Mouse (Mus musculus) T-helper 17 cell (primary cell): Measurements from ENCODE around the gene Ranbp3l.

Source experiments
- in situ Hi-C, 2 experiments: fragments of 300-600 bp; cut with MboI, MseI; formaldehyde crosslinking; loops; 1 replicate in 1 of 2; 2 replicates in 1 of 2; pipeline ENCODE4 v1.15.1; 2025; ENCODE audit warnings: high pct_unique_total_duplicates in 2 of 2

Ranbp3l gene

DNA sequence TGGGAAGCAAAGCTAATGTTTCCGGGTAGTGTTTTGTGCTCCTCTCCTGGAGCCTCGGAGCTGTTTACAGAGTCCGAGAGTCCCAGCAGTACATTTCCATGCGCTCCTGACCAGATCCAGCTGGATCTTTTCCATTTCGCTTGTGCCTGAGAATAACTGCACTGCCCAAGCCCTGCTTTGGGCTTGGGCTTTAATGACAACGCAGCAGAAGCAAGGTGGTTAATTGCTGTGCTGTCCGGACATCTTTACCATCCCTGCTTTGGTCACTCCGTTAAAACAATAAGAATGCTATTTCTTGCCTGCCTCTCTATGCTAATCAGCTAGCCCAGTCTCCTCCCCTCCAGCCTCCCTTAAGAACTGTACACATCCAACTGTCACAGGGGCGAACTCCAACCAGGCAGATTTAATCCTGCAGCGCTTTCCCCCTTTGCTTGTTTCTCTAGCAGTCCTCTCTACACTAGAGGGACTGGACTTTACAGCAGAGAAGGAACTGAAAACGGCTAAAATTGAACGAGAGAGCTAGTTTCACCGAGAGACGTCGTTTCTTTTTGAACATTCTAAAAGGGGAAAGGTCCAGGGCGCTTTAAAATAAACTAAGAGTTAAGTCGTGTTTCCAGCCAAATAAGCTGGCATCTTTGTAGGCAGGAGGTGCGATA, at the start of gene Ranbp3l:
Gene Ranbp3l, plus strand, starts transcription at position 377 of the 656 bp plus-strand sequence.
- in situ Hi-C loops = loop anchor here in 1 of 2 experiments (10.0 kb wide), 1 partner anchor 447 kb away; no protein-coding TSS in a partner anchor

GRCm38 (mm10) chr15:8930061-8930460, 37.7 kb upstream of the Ranbp3l start:
- in situ Hi-C loops = loop anchor here in 1 of 2 experiments (10.0 kb wide), 1 partner anchor 1805 kb away; no protein-coding TSS in a partner anchor

DNA sequence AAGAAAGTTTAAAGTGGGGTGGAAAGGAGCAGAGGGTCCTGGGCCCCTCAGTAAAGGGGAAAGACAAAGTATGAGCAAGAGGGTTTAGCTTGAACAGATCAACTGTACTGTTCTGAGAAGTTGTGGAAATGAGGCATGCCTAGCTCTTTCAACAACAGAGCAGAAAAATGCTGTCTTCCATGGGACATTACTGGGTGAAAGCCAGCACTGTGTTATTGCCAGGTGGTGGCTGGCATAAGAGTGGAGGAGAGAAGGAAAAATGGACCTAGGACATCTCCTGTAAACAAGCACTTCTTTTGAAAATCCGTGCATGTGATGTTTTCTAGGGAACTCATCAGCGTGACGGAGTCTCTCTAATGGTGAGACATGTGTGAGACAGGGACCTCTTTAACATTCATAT, 30.8 kb upstream of the Ranbp3l start:
- in situ Hi-C loops = loop anchor here (5.0 to 10.0 kb wide), 2 partner anchors 75 to 1798 kb away; no protein-coding TSS in a partner anchor

GRCm38 (mm10) chr15:8940861-8941260, 26.9 kb upstream of the Ranbp3l start:
- in situ Hi-C loops = no loop called here

DNA sequence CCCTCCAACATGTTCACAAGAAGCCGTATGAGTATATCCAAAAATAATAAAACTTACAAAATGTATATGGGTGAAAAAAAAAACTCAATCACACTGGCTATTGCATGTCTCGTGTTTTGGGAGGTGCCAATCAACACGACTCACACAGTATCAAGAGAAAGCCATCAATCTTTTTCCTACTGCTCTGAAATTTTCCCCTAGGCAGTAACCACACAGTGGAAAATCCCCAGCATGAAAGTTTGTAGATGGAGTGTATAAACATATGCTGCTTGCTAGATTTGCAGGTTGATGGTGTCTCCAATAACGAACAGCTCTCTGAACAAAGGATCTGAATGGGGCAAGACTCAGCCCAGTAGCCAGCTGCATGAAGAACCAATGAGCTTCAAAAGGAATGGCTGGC, 16.9 kb upstream of the Ranbp3l start:
- in situ Hi-C loops = no loop called here

DNA sequence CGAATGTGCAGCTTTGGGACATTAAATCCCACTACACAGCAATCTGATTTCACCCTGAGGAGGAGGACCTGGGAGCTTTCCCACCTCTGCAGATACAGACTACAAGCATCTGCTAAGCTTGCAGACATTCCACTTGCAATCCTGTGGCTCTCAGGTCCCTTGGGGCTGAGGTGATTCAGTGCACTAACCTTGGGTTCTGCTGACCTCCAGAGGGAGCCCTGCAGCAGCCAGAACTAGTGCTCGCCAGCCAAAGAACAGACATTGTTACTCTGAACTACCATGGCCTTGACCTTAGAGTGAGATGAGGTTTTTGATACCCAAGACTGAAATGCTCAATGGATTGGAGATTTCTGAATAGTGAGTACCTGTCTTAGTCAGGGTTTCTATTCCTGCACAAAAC, 4.4 kb upstream of the Ranbp3l start:
- in situ Hi-C loops = loop anchor here in 1 of 2 experiments (10.0 kb wide), 1 partner anchor 451 kb away; no protein-coding TSS in a partner anchor

GRCm38 (mm10) chr15:8968229-8968595, 463 bp downstream of the Ranbp3l start:
- in situ Hi-C loops = loop anchor here in 1 of 2 experiments (10.0 kb wide), 1 partner anchor 447 kb away; no protein-coding TSS in a partner anchor

GRCm38 (mm10) chr15:8969061-8969635, 1.4 kb downstream of the Ranbp3l start:
- in situ Hi-C loops = loop anchor here in 1 of 2 experiments (10.0 kb wide), 1 partner anchor 446 kb away; no protein-coding TSS in a partner anchor

DNA sequence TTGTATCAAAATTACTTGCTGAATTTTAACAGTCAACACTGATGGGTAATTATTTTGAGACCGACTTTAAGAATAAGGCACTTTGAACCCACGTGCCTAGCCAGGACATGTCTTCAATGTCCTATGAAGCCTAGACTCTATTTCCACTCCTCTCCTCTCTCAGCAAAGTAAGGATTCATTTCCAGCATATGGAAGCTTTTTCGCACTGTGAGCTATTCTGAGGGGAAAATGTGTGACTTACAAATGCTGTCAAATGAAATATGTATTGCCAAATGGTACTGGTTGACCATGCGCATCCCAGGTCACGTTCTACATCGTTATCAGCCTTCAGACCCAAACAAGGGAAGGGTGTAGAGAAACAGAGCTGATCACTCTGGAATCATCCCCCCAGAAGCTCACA, 23.5 kb downstream of the Ranbp3l start:
- in situ Hi-C loops = no loop called here

DNA sequence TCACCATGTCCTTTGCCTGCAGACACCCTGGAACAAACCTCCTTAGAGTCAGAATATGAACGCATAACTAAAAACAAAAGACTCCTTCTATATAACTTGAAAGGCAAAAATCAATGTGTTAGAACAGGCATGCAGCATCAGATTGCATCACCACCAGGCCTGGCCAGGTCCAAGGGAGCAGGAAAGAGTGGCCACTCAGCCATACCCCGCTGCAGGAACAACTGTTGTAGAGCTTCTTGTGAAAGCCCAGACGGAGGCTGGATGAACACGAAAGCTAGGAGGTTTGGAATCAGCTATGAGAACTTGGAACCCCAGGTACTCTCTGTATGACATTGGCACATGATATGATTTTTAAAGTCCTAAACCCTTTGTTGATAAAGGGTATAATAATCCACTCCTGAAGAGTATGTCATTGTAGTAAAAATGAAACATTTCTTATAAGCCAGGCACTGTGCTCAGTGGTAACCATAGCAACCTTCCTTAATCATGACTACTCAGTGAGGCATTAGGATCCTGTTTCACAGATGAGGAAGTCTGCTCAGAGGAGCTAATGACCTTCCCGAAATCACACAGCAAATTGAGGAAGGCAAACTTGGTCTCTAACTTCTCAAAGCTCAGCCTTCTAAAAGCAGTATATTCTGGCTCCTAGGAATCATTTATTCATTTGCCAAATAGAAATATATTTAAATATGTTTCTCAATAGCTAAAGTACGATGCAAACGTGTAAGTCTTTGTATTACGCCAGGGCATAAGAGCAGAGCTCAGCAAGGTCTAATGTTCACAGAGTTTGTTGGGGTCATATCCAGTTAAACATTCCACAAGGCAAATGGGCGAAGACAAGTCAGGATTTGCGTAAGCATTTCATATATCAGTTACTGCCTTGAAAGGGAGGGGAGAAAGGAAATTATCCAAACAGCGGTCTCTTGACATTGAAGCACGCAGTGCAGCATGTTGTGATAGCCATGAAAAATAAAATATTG, 24.4 kb downstream of the Ranbp3l start:
- in situ Hi-C loops = no loop called here

- in situ Hi-C loops = no loop called here
These were observed 27.0 kb downstream of the Ranbp3l start for GRCm38 (mm10) chr15:8994608-8995277.

GRCm38 (mm10) chr15:8995490-8995889, 27.7 kb downstream of the Ranbp3l start:
- in situ Hi-C loops = no loop called here

GRCm38 (mm10) chr15:9002762-9003161, 35.0 kb downstream of the Ranbp3l start:
- in situ Hi-C loops = loop anchor here (5.0 to 25.0 kb wide), 3 partner anchors 365 to 1808 kb away; no protein-coding TSS in a partner anchor

GRCm38 (mm10) chr15:9009196-9009595, 41.4 kb downstream of the Ranbp3l start:
- in situ Hi-C loops = loop anchor here in 1 of 2 experiments (10.0 to 25.0 kb wide), 2 partner anchors 372 to 1814 kb away; no protein-coding TSS in a partner anchor

DNA sequence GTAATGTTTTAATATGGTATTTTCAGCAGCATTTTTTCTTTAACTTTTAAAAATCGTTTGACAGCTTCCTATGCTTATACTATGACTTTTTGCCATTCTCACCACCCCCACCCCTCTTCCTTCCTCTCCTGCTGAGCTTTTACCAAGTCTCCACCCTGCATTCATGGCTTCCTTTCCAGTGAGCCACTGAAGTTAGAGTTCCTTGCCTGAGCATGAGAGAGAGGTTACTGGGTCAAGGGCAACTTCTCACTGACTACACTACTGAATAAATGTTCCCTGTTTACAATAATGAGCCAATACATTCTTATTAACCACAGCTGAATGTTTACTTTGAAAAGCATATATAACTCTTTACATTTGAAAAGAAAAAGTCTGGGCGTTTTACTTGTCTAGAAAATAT, 46.8 kb downstream of the Ranbp3l start:
- in situ Hi-C loops = loop anchor here (5.0 to 25.0 kb wide), 3 partner anchors 43 to 1150 kb away; no protein-coding TSS in a partner anchor

DNA sequence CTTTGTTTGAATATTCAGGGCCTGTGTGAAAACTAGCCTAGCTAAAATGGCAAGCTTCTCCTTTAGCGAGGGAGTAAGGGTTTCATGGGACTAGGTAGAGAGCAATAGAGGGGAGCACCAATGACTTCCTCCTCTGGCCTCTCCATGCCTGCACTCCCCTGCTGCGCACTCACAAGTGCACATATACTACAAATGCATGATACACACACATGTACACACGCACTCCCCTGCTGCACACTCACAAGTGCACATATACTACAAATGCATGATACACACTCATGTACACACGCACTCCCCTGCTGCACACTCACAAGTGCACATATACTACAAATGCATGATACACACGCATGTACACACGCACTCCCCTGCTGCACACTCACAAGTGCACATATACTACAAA, 47.7 kb downstream of the Ranbp3l start:
- in situ Hi-C loops = loop anchor here in 1 of 2 experiments (10.0 to 25.0 kb wide), 2 partner anchors 378 to 1151 kb away; no protein-coding TSS in a partner anchor

GRCm38 (mm10) chr15:9055704-9056103, 88.0 kb downstream of the Ranbp3l start:
- in situ Hi-C loops = loop anchor here (5.0 to 10.0 kb wide), 2 partner anchors 43 to 71 kb away; no protein-coding TSS in a partner anchor

GRCm38 (mm10) chr15:9059856-9060255, 92.1 kb downstream of the Ranbp3l start:
- in situ Hi-C loops = loop anchor here (5.0 to 10.0 kb wide), 3 partner anchors 48 to 375 kb away; partner anchors contain the start of gene Capsl (in 1 of the 2)

- in situ Hi-C loops = loop anchor here in 1 of 2 experiments (10.0 kb wide), 1 partner anchor 373 kb away; the partner anchor contains the start of gene Capsl
These were observed 93.6 kb downstream of the Ranbp3l start for GRCm38 (mm10) chr15:9061150-9061882.

DNA sequence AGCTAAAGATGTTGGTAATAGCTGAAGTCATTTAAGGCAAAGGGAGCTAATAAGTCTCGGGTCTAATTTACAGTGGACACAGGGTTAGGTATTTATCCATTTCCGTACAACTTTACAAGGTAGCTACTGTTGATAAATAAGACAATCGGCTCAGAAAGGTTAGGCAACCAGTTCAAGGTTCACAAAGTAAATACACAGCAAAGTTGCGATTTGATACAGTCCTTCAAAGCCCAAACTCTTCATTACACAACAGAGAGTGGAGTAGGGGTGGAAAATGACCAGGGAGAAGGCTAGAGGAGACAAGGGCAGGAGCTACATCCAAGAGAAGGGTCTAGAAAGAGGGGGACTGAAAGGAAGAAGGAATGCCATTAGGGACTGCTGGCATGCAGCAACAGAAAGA, 101.1 kb downstream of the Ranbp3l start:
- in situ Hi-C loops = loop anchor here in 1 of 2 experiments (10.0 kb wide), 1 partner anchor 366 kb away; the partner anchor contains the start of gene Capsl
